Comparison of ENCODE assay signal across 9 mouse cellular contexts in the genomic region with DNA sequence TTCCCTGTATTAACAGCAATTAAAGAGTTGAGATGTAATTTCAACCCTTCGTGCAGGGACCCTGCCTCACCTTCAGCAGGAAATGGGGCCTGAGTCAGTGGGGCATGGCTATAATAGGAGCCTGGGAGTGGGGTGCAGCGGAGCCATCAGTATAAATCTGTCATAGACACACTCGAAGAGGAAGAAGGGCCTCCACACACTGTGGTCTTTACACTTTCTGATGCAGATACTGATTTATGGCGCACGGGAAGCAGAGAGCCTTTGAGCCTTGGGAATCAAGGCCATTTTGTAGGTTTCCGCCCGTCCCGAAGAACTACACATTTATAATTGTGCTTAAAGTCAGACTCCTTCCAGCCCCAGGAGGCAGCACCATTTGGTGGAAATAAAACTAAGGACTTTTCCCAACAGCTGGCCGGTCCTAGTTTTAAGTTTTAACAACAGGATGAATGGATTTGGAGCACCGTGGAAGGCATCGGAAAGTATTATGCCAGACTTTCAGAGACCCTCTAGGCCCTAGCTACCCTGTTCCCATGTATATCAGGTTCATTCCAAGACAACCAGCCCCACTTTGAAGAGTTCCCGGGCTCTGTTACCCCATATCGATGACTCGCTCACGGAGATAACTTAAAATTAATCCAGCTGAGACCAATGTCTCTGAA. TPM values are rescaled to one million over a fixed set of nuclear protein-coding genes. Genes with fewer than 3 reads are reported as not detected.
A peak's percentile ranks its signal among the peaks of the same experiment; 100 is the strongest.
DNase-seq lines count a peak whose midpoint lies in the region; ATAC-seq and TF ChIP-seq lines count a peak whose summit lies in the region.
"Had no signal": no experiment of that assay in that cellular context is flagged by ENCODE, and none has a peak within 500 bp of the region (broad histone marks: within the 10 kb centered on the region; RNA-seq: fewer than 3 reads in every experiment).

No protein-coding gene starts in this region.

- no peak overlapping the region for H3K9ac ChIP-seq in kidney, postnatal 0 days (ENCODE audit: low read depth, low read length)
- no peak overlapping the region for H3K9ac ChIP-seq in embryonic facial prominence, embryonic 12.5 days
- H3K9ac ChIP-seq in limb, embryonic 13.5 days, result no peak overlapping the region

- H3K4me1 ChIP-seq in kidney, postnatal 0 days (replicated peaks; ENCODE audit: insufficient read depth, low read length), result peaks cover 46% of the 10 kb centered on the region
- peaks cover 72% of the 10 kb centered on the region for H3K4me1 ChIP-seq in embryonic facial prominence, embryonic 12.5 days
- H3K4me1 ChIP-seq in limb, embryonic 13.5 days, result peaks cover 82% of the 10 kb centered on the region

- H3K4me2 ChIP-seq in kidney, postnatal 0 days (ENCODE audit: low read length), result 0 out of 2 replicates have a peak overlapping the region, but pooled peaks have one; percentile 16
- no peak overlapping the region for H3K4me2 ChIP-seq in embryonic facial prominence, embryonic 12.5 days (replicated peaks)
- H3K4me2 ChIP-seq in limb, embryonic 13.5 days (replicated peaks), result peak overlapping the region; percentile 27; the same call in 1 of the 2 replicates

- peak; percentile 76; the same call in 1 of the 2 replicates for ATAC-seq in kidney, postnatal 0 days (replicated peaks; ENCODE audit: low FRiP score, low read depth)
- no peak for ATAC-seq in embryonic facial prominence, embryonic 12.5 days (ENCODE audit: insufficient number of reproducible peaks, insufficient read depth, low FRiP score, low TSS enrichment)
- ATAC-seq in limb, embryonic 13.5 days (ENCODE audit: low FRiP score, low read depth), result 0 out of 2 replicates have a peak, but pooled peaks have one; percentile 7

- no peak overlapping the region for H3K4me3 ChIP-seq in kidney, postnatal 0 days (replicated peaks; ENCODE audit: low read depth, low read length)
- no peak overlapping the region for H3K4me3 ChIP-seq in embryonic facial prominence, embryonic 12.5 days
- H3K4me3 ChIP-seq in limb, embryonic 13.5 days, result no peak overlapping the region

- H3K9me3 ChIP-seq in kidney, postnatal 0 days (replicated peaks; ENCODE audit: low read length), result no peaks in the 10 kb centered on the region
- H3K9me3 ChIP-seq in embryonic facial prominence, embryonic 12.5 days, result no peaks in the 10 kb centered on the region
- no peaks in the 10 kb centered on the region for H3K9me3 ChIP-seq in limb, embryonic 13.5 days

- H3K36me3 ChIP-seq in kidney, postnatal 0 days (ENCODE audit: insufficient read depth, low read length), result no peaks in the 10 kb centered on the region
- peaks cover 12% of the 10 kb centered on the region; the same call in 1 of the 2 replicates for H3K36me3 ChIP-seq in embryonic facial prominence, embryonic 12.5 days
- H3K36me3 ChIP-seq in limb, embryonic 13.5 days, result peaks cover 17% of the 10 kb centered on the region; the same call in 1 of the 2 replicates

- WGBS in kidney, postnatal 0 days, result 15% methylated on average over 15 of the region's 15 CpGs
- WGBS in embryonic facial prominence, embryonic 12.5 days, result 62% methylated on average over 15 of the region's 15 CpGs
- WGBS in limb, embryonic 13.5 days, result 15% methylated on average over 15 of the region's 15 CpGs

- DNase-seq in embryo, embryonic 10 days (ENCODE audit: low spot score), result peak; percentile 65
- no peak for DNase-seq in embryo, embryonic 9.5 days (ENCODE audit: extremely low spot score)
- DNase-seq in kidney, postnatal 0 days (ENCODE audit: low spot score), result peak; percentile 95
- no peak for DNase-seq in kidney, postnatal 25 days
- DNase-seq in ovary, postnatal 36 days (ENCODE audit: low spot score), result no peak
- no peak for DNase-seq in cerebellum, adult 11 months
- DNase-seq: B cell, adult 2 months had no signal

- H3K27ac ChIP-seq in kidney, postnatal 0 days, result peak overlapping the region; percentile 63
- H3K27ac ChIP-seq in embryonic facial prominence, embryonic 12.5 days, result peak overlapping the region; percentile 8; the same call in 1 of the 2 replicates
- H3K27ac ChIP-seq in limb, embryonic 13.5 days, result peak overlapping the region; percentile 65; the same call in 1 of the 2 replicates

- H3K27me3 ChIP-seq in kidney, postnatal 0 days (ENCODE audit: insufficient read depth, low read length), result no peaks in the 10 kb centered on the region
- no peaks in the 10 kb centered on the region for H3K27me3 ChIP-seq in embryonic facial prominence, embryonic 12.5 days
- H3K27me3 ChIP-seq in limb, embryonic 13.5 days, result no peaks in the 10 kb centered on the region

- 0 out of 2 replicates have a peak, but pooled peaks have one; percentile 15 for TF ChIP-seq CTCF in kidney, postnatal 0 days (IDR thresholded peaks at IDR 0.05; ENCODE audit: low read depth)

RNA-seq across cellular contexts. Expression of a gene that starts 55.2 kb away (rescaled TPM):
- 7.8 and 8.1 TPM in 2 replicates for polyA plus RNA-seq in kidney, postnatal 0 days (2015; fragmentation: Nextera tagmentation; extraction: Ambion mirVana)
- 89.2 and 100 TPM in 2 replicates for polyA plus RNA-seq in embryonic facial prominence, embryonic 12.5 days (2016; fragmentation: Nextera tagmentation; extraction: Ambion mirVana)
- 88.7 and 108 TPM in 2 replicates for polyA plus RNA-seq in limb, embryonic 13.5 days (2015; fragmentation: Nextera tagmentation; extraction: Ambion mirVana)

Comparison
In these comparisons a context has a peak if more than half of its experiments do, and no peak if none do; other contexts are left out.
1. DNase-seq: peak in embryo, embryonic 10 days (single experiment) and kidney, postnatal 0 days (single experiment); none in embryo, embryonic 9.5 days (single experiment), kidney, postnatal 25 days (0 of 2), ovary, postnatal 36 days (single experiment) and cerebellum, adult 11 months (single experiment).
2. H3K27ac ChIP-seq: peak in every context shown above with its lines; median percentile 65 in limb, embryonic 13.5 days; 63 in kidney, postnatal 0 days; 8 in embryonic facial prominence, embryonic 12.5 days.